Mouse (Mus musculus): Measurements from ENCODE around the gene Agl.

The Agl gene

GRCm38 (mm10) chr3:116722980-116723379 lies 85.0 kb downstream of the Agl start:
- Histone ChIP-seq H3K4me3 (replicated peaks; ENCODE audit: low read length) (0 out of 2 replicates have a peak overlapping the region, but pooled peaks have one; percentile 41), H3K36me3 (ENCODE audit: insufficient read depth, low read length) (no peaks in the 10 kb centered on the region), H3K9me3 (ENCODE audit: low read length) (no peaks in the 10 kb centered on the region), H3K27me3 (ENCODE audit: insufficient read depth, low read length) (no peaks in the 10 kb centered on the region), H3K4me1 (replicated peaks; ENCODE audit: low read depth, low read length) (peaks cover 54% of the 10 kb centered on the region)
- TF ChIP-seq CTCF (conservative IDR thresholded peaks at IDR 0.05; ENCODE audit: low read length) = no peak
- 0 out of 2 replicates have a peak, but pooled peaks have one; percentile 36 for TF ChIP-seq POU5F1 (IDR thresholded peaks at IDR 0.05; ENCODE audit: borderline replicate concordance, low read length)
- TF ChIP-seq NANOG (IDR thresholded peaks at IDR 0.05; ENCODE audit: borderline replicate concordance, low read length) = peak; percentile 33; the same call in 1 of the 2 replicates

- Histone ChIP-seq H3K27me3 (ENCODE audit: insufficient read depth, low read length) (0 out of 2 replicates have a peak, but pooled peaks cover 1% of the 10 kb centered on the region), H3K4me1 (replicated peaks; ENCODE audit: low read depth, low read length) (peaks cover 25% of the 10 kb centered on the region)
- no peak for TF ChIP-seq CTCF (conservative IDR thresholded peaks at IDR 0.05; ENCODE audit: low read length)
- TF ChIP-seq POU5F1 (IDR thresholded peaks at IDR 0.05; ENCODE audit: borderline replicate concordance, low read length) = no peak
- no peak for TF ChIP-seq NANOG (IDR thresholded peaks at IDR 0.05; ENCODE audit: borderline replicate concordance, low read length)
These were observed 89.0 kb downstream of the Agl start for GRCm38 (mm10) chr3:116718951-116719350.

GRCm38 (mm10) chr3:116713031-116713430 lies 94.9 kb downstream of the Agl start:
- Histone ChIP-seq H3K4me1 (replicated peaks; ENCODE audit: low read depth, low read length) (peaks cover 20% of the 10 kb centered on the region), H3K27me3 (ENCODE audit: insufficient read depth, low read length) (peaks cover 18% of the 10 kb centered on the region), H3K4me3 (replicated peaks; ENCODE audit: low read length) (no peak overlapping the region), H3K9me3 (ENCODE audit: low read length) (no peaks in the 10 kb centered on the region), H3K36me3 (ENCODE audit: insufficient read depth, low read length) (no peaks in the 10 kb centered on the region)
- TF ChIP-seq CTCF (conservative IDR thresholded peaks at IDR 0.05; ENCODE audit: low read length) = no peak
- TF ChIP-seq NANOG (IDR thresholded peaks at IDR 0.05; ENCODE audit: borderline replicate concordance, low read length) = no peak
- no peak for TF ChIP-seq POU5F1 (IDR thresholded peaks at IDR 0.05; ENCODE audit: borderline replicate concordance, low read length)

More at GRCm38 (mm10) chr3:116718951-116719350, 89.0 kb downstream of the Agl start:
- H3K4me3 ChIP-seq (replicated peaks; ENCODE audit: low read length) = peak overlapping the region; percentile 39; the same call in 1 of the 2 replicates
- no peaks in the 10 kb centered on the region for H3K9me3 ChIP-seq (ENCODE audit: low read length)
- no peaks in the 10 kb centered on the region for H3K36me3 ChIP-seq (ENCODE audit: insufficient read depth, low read length)

- Histone ChIP-seq H3K27me3 (ENCODE audit: insufficient read depth, low read length) (peaks cover 18% of the 10 kb centered on the region), H3K4me3 (replicated peaks; ENCODE audit: low read length) (peak within 1 kb of the TSS; percentile 94), H3K9me3 (ENCODE audit: low read length) (no peaks in the 10 kb centered on the region), H3K4me1 (replicated peaks; ENCODE audit: low read depth, low read length) (peaks cover 18% of the 10 kb centered on the region), H3K36me3 (ENCODE audit: insufficient read depth, low read length) (no peaks in the 10 kb centered on the region)
- TF ChIP-seq NANOG (IDR thresholded peaks at IDR 0.05; ENCODE audit: borderline replicate concordance, low read length) (no peak), CTCF (conservative IDR thresholded peaks at IDR 0.05; ENCODE audit: low read length) (no peak), POU5F1 (IDR thresholded peaks at IDR 0.05; ENCODE audit: borderline replicate concordance, low read length) (no peak)
These were observed 95.5 kb downstream of the Agl start, which contains the start of gene Slc35a3 for GRCm38 (mm10) chr3:116712436-116712881. Slc35a3 (minus strand) TSS chr3:116712831.

- peaks cover 18% of the 10 kb centered on the region for H3K4me1 ChIP-seq (replicated peaks; ENCODE audit: low read depth, low read length)
- H3K36me3 ChIP-seq (ENCODE audit: insufficient read depth, low read length) = peaks cover 3% of the 10 kb centered on the region
- H3K4me3 ChIP-seq (replicated peaks; ENCODE audit: low read length) = peak overlapping the region; percentile 94
- H3K9me3 ChIP-seq (ENCODE audit: low read length) = no peaks in the 10 kb centered on the region
- TF ChIP-seq POU5F1 (IDR thresholded peaks at IDR 0.05; ENCODE audit: borderline replicate concordance, low read length) (no peak), CTCF (conservative IDR thresholded peaks at IDR 0.05; ENCODE audit: low read length) (no peak), NANOG (IDR thresholded peaks at IDR 0.05; ENCODE audit: borderline replicate concordance, low read length) (no peak)
- peaks cover 18% of the 10 kb centered on the region for H3K27me3 ChIP-seq (ENCODE audit: insufficient read depth, low read length)
These were observed 96.1 kb downstream of the Agl start for GRCm38 (mm10) chr3:116711624-116712435.

- H3K36me3 ChIP-seq (ENCODE audit: insufficient read depth, low read length) = peaks cover 7% of the 10 kb centered on the region
- H3K9me3 ChIP-seq (ENCODE audit: low read length) = no peaks in the 10 kb centered on the region
- no peak for TF ChIP-seq POU5F1 (IDR thresholded peaks at IDR 0.05; ENCODE audit: borderline replicate concordance, low read length)
- TF ChIP-seq CTCF (conservative IDR thresholded peaks at IDR 0.05; ENCODE audit: low read length) = no peak
- H3K27me3 ChIP-seq (ENCODE audit: insufficient read depth, low read length) = peaks cover 18% of the 10 kb centered on the region
- peaks cover 18% of the 10 kb centered on the region for H3K4me1 ChIP-seq (replicated peaks; ENCODE audit: low read depth, low read length)
- peak overlapping the region; percentile 94 for H3K4me3 ChIP-seq (replicated peaks; ENCODE audit: low read length)
These were observed 97.0 kb downstream of the Agl start for GRCm38 (mm10) chr3:116710941-116711340.

GRCm38 (mm10) chr3:116705637-116706204 lies 102.2 kb downstream of the Agl start:
- H3K36me3 ChIP-seq (ENCODE audit: insufficient read depth, low read length) = peaks cover 7% of the 10 kb centered on the region
- H3K9me3 ChIP-seq (ENCODE audit: low read length) = no peaks in the 10 kb centered on the region
- peaks cover 19% of the 10 kb centered on the region for H3K4me1 ChIP-seq (replicated peaks; ENCODE audit: low read depth, low read length)
- no peak overlapping the region for H3K4me3 ChIP-seq (replicated peaks; ENCODE audit: low read length)
- H3K27me3 ChIP-seq (ENCODE audit: insufficient read depth, low read length) = no peaks in the 10 kb centered on the region
- TF ChIP-seq NANOG (IDR thresholded peaks at IDR 0.05; ENCODE audit: borderline replicate concordance, low read length) (no peak), POU5F1 (IDR thresholded peaks at IDR 0.05; ENCODE audit: borderline replicate concordance, low read length) (no peak), CTCF (conservative IDR thresholded peaks at IDR 0.05; ENCODE audit: low read length) (no peak)

GRCm38 (mm10) chr3:116703835-116704234 lies 104.1 kb downstream of the Agl start:
- Histone ChIP-seq H3K27me3 (ENCODE audit: insufficient read depth, low read length) (no peaks in the 10 kb centered on the region), H3K9me3 (ENCODE audit: low read length) (no peaks in the 10 kb centered on the region), H3K4me1 (replicated peaks; ENCODE audit: low read depth, low read length) (peaks cover 18% of the 10 kb centered on the region), H3K4me3 (replicated peaks; ENCODE audit: low read length) (no peak overlapping the region), H3K36me3 (ENCODE audit: insufficient read depth, low read length) (peaks cover 7% of the 10 kb centered on the region)
- TF ChIP-seq NANOG (IDR thresholded peaks at IDR 0.05; ENCODE audit: borderline replicate concordance, low read length) = no peak
- no peak for TF ChIP-seq POU5F1 (IDR thresholded peaks at IDR 0.05; ENCODE audit: borderline replicate concordance, low read length)
- no peak for TF ChIP-seq CTCF (conservative IDR thresholded peaks at IDR 0.05; ENCODE audit: low read length)
